Mouse (Mus musculus) testis, adult 2 months (tissue): ENCODE measurements around the gene Ift46.

ENCODE experiments used
- CTCF ChIP-seq: fragments of 200-500 bp; IDR thresholded peaks from 2 replicates; pipeline ENCODE4 v1.5.1; 2012; ENCODE audit warnings: low read depth, mild to moderate bottlenecking, inconsistent platforms, low read length, moderate library complexity; ENCODE audit not compliant: control insufficient read depth, insufficient read depth, insufficient replicate concordance
- POLR2A ChIP-seq: fragments of 200-500 bp; IDR thresholded peaks from 2 replicates; pipeline ENCODE4 v1.6.1; 2012; ENCODE audit warnings: low read depth, mild to moderate bottlenecking, inconsistent platforms, low read length, moderate library complexity; ENCODE audit not compliant: control insufficient read depth

GRCm38 (mm10) chr9:44801669-44802068, 34.0 kb downstream of the Ift46 start:
- TF ChIP-seq CTCF (no peak), POLR2A (no peak)
